ENCODE assay signal across 8 mouse cellular contexts in genomic region chr1:131053239-131053638, GRCm38 (mm10). TPM values are rescaled to one million over a fixed set of nuclear protein-coding genes. Genes with fewer than 3 reads are reported as not detected.
DNase-seq lines count a peak whose midpoint lies in the region; ATAC-seq and TF ChIP-seq lines count a peak whose summit lies in the region.

No protein-coding gene starts in this region.

- peaks cover 22% of the 10 kb centered on the region for H3K4me1 ChIP-seq in forebrain, embryonic 12.5 days
- H3K4me1 ChIP-seq in heart, postnatal 0 days (ENCODE audit: control insufficient read depth, insufficient read depth) = no peaks in the 10 kb centered on the region
- no peaks in the 10 kb centered on the region for H3K4me1 ChIP-seq in liver, embryonic 11.5 days (replicated peaks; ENCODE audit: control insufficient read depth, insufficient read depth, low read length)

- H3K4me2 ChIP-seq in forebrain, embryonic 12.5 days = no peak overlapping the region
- H3K4me2 ChIP-seq in heart, postnatal 0 days (ENCODE audit: low read depth, low read length) = no peak overlapping the region
- H3K4me2 ChIP-seq in liver, embryonic 11.5 days = no peak overlapping the region

- no peaks in the 10 kb centered on the region for H3K27me3 ChIP-seq in forebrain, embryonic 12.5 days
- no peaks in the 10 kb centered on the region for H3K27me3 ChIP-seq in heart, postnatal 0 days (ENCODE audit: control insufficient read depth, insufficient read depth, low read length)
- no peaks in the 10 kb centered on the region for H3K27me3 ChIP-seq in liver, embryonic 11.5 days (replicated peaks; ENCODE audit: control insufficient read depth, insufficient read depth, low read length)

- DNase-seq in CD4-positive, CD25-positive, alpha-beta regulatory T cell, adult 2 months (ENCODE audit: low read depth, low spot score) = peak; percentile 82
- peak; percentile 93 for DNase-seq in brain, adult 2 months (ENCODE audit: low read depth, low spot score)
- peak; percentile 87 for DNase-seq in heart, postnatal 0 days (ENCODE audit: low spot score)
- peak; percentile 70 for DNase-seq in kidney, postnatal 10 days
- DNase-seq in liver, embryonic 11.5 days (ENCODE audit: low spot score) = no peak
- peak; percentile 30 for DNase-seq in testis, postnatal 14 days (ENCODE audit: low spot score)

- no peak overlapping the region for H3K27ac ChIP-seq in forebrain, embryonic 12.5 days
- H3K27ac ChIP-seq in heart, postnatal 0 days (ENCODE audit: low read depth) = no peak overlapping the region
- H3K27ac ChIP-seq in liver, embryonic 11.5 days (ENCODE audit: low read depth, low read length) = no peak overlapping the region

- peaks cover 48% of the 10 kb centered on the region for H3K36me3 ChIP-seq in forebrain, embryonic 12.5 days (replicated peaks)
- H3K36me3 ChIP-seq in heart, postnatal 0 days (replicated peaks; ENCODE audit: control insufficient read depth, insufficient read depth, low read length) = peaks cover 57% of the 10 kb centered on the region
- peaks cover 17% of the 10 kb centered on the region for H3K36me3 ChIP-seq in liver, embryonic 11.5 days (ENCODE audit: control insufficient read depth, insufficient read depth, low read length)

- TF ChIP-seq EP300 in heart, postnatal 0 days (IDR thresholded peaks at IDR 0.05; ENCODE audit: low read depth) = no peak

- TF ChIP-seq CTCF in heart, postnatal 0 days (IDR thresholded peaks at IDR 0.05; ENCODE audit: low read depth) = peak; percentile 84

- ATAC-seq in forebrain, embryonic 12.5 days (ENCODE audit: low FRiP score) = peak; percentile 61
- ATAC-seq in heart, postnatal 0 days (ENCODE audit: insufficient read depth, low read depth) = peak; percentile 69
- ATAC-seq in liver, embryonic 11.5 days (replicated peaks; ENCODE audit: low FRiP score) = peak; percentile 46
- ATAC-seq in monocyte, adult 5-6 weeks (replicated peaks; ENCODE audit: insufficient number of reproducible peaks, low FRiP score, low TSS enrichment, poor library complexity, severe bottlenecking) = peak; percentile 25; the same call in 1 of the 2 replicates

- WGBS in forebrain, embryonic 12.5 days = 2% methylated on average over 8 of the region's 8 CpGs
- 6% methylated on average over 8 of the region's 8 CpGs for WGBS in heart, postnatal 0 days
- 19% methylated on average over 8 of the region's 8 CpGs for WGBS in liver, embryonic 11.5 days

- no peak overlapping the region for H3K4me3 ChIP-seq in forebrain, embryonic 12.5 days (replicated peaks)
- no peak overlapping the region for H3K4me3 ChIP-seq in heart, postnatal 0 days (ENCODE audit: low read depth, low read length)
- no peak overlapping the region for H3K4me3 ChIP-seq in liver, embryonic 11.5 days (ENCODE audit: low read depth, low read length)

- H3K9ac ChIP-seq in forebrain, embryonic 12.5 days = no peak overlapping the region
- H3K9ac ChIP-seq in heart, postnatal 0 days (replicated peaks; ENCODE audit: low read depth, low read length) = no peak overlapping the region
- no peak overlapping the region for H3K9ac ChIP-seq in liver, embryonic 11.5 days (ENCODE audit: low read depth, low read length)

- H3K9me3 ChIP-seq in forebrain, embryonic 12.5 days = no peaks in the 10 kb centered on the region
- H3K9me3 ChIP-seq in heart, postnatal 0 days (replicated peaks; ENCODE audit: control insufficient read depth, low read length) = no peaks in the 10 kb centered on the region
- no peaks in the 10 kb centered on the region for H3K9me3 ChIP-seq in liver, embryonic 11.5 days (ENCODE audit: control insufficient read depth, low read length)

RNA-seq across cellular contexts. Expression of gene Il10, which starts 33.6 kb away (rescaled TPM):
- not detected in 2 replicates for polyA plus RNA-seq in forebrain, embryonic 12.5 days (2016; fragmentation: Nextera tagmentation; extraction: Ambion mirVana)
- not detected in 2 replicates for total RNA-seq in heart, postnatal 0 days (2014; rRNA removed; ENCODE audit: low replicate concordance)
- polyA plus RNA-seq in heart, postnatal 0 days (2015; fragmentation: Nextera tagmentation; extraction: Ambion mirVana) = not detected in 2 replicates
- polyA plus RNA-seq in liver, embryonic 11.5 days (2014; fragmentation: Nextera tagmentation; extraction: Ambion mirVana) = not detected in 2 replicates
- total RNA-seq in monocyte, adult 5-6 weeks (2017) = 0.49 to 1.5 TPM in 2 of 3 replicates, not detected in the other

RNA-seq across cellular contexts. Expression of gene Mapkapk2, which starts 44.4 kb away (rescaled TPM):
- polyA plus RNA-seq in forebrain, embryonic 12.5 days (2016; fragmentation: Nextera tagmentation; extraction: Ambion mirVana) = 51.0 and 55.3 TPM in 2 replicates
- total RNA-seq in heart, postnatal 0 days (2014; rRNA removed; ENCODE audit: low replicate concordance) = 302 and 348 TPM in 2 replicates
- 62.6 and 69.9 TPM in 2 replicates for polyA plus RNA-seq in heart, postnatal 0 days (2015; fragmentation: Nextera tagmentation; extraction: Ambion mirVana)
- 26.9 and 30.1 TPM in 2 replicates for polyA plus RNA-seq in liver, embryonic 11.5 days (2014; fragmentation: Nextera tagmentation; extraction: Ambion mirVana)
- total RNA-seq in monocyte, adult 5-6 weeks (2017) = 205 to 262 TPM (median 212 TPM) in 3 replicates
